18 mouse cellular contexts compared by ENCODE assay signal in the genomic region with DNA sequence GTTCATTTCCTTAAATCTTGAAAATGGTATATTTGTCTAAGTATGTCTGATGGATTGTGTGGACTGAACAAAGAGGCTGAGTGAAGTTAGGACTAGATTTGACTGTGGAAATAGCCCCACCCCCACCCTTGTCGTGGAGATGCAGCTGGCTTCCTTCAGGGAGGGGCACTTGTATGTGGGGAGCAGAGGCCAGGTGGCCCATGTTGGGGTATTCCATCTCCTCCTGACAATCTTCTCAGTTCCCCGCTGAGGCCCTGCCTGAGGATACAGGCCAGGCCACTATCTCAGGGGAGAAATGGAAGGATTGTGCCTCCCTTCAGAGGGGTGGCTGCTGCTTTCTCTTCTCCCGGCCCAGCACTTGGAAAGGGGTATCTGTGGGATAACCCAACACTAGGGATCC. TPM values are rescaled to one million over a fixed set of nuclear protein-coding genes. Genes with fewer than 3 reads are reported as not detected.
DNase-seq lines count a peak whose midpoint lies in the region; ATAC-seq and TF ChIP-seq lines count a peak whose summit lies in the region.
"Had no signal": no experiment of that assay in that cellular context is flagged by ENCODE, and none has a peak within 500 bp of the region (broad histone marks: within the 10 kb centered on the region; RNA-seq: fewer than 3 reads in every experiment).

No protein-coding gene starts in this region.

- H3K4me1 ChIP-seq in kidney, postnatal 0 days (replicated peaks; ENCODE audit: insufficient read depth, low read length) = no peaks in the 10 kb centered on the region
- H3K4me1 ChIP-seq in midbrain, embryonic 14.5 days (ENCODE audit: control insufficient read depth, insufficient read depth, low read length) = peaks cover 8% of the 10 kb centered on the region
- no peaks in the 10 kb centered on the region for H3K4me1 ChIP-seq in liver, embryonic 11.5 days (replicated peaks; ENCODE audit: control insufficient read depth, insufficient read depth, low read length)
- H3K4me1 ChIP-seq: liver, embryonic 15.5 days; megakaryocyte, embryonic 14.5 days had no signal

- WGBS in kidney, postnatal 0 days = 33% methylated on average over 3 of the region's 3 CpGs
- WGBS in midbrain, embryonic 14.5 days = 27% methylated on average over 3 of the region's 3 CpGs
- 57% methylated on average over 3 of the region's 3 CpGs for WGBS in liver, embryonic 11.5 days

- no peak for TF ChIP-seq CTCF in kidney, postnatal 0 days (IDR thresholded peaks at IDR 0.05; ENCODE audit: low read depth)

- peak; percentile 6 for DNase-seq in kidney, postnatal 0 days (ENCODE audit: low spot score)
- DNase-seq in kidney, adult 8-10 months = no peak
- peak; percentile 8 to 11 for DNase-seq in thymus, adult 18-20 months
- DNase-seq in thymus, postnatal 0 days (ENCODE audit: low spot score) = no peak
- peak; percentile 20 for DNase-seq in midbrain, embryonic 14.5 days
- DNase-seq in thymus, postnatal 4 days = peak; percentile 43
- no peak for DNase-seq in left cerebral cortex, adult 18-20 months (ENCODE audit: low spot score in 2 of 2)
- DNase-seq in liver, embryonic 11.5 days (ENCODE audit: low spot score) = no peak
- DNase-seq: adrenal gland, postnatal 14 days; cerebellum, postnatal 25 days; gastrocnemius, postnatal 14 days; lung, postnatal 10 days had no signal

- no peaks in the 10 kb centered on the region for H3K9me3 ChIP-seq in kidney, postnatal 0 days (replicated peaks; ENCODE audit: low read length)
- no peaks in the 10 kb centered on the region for H3K9me3 ChIP-seq in midbrain, embryonic 14.5 days (ENCODE audit: control insufficient read depth, low read length)
- H3K9me3 ChIP-seq in liver, embryonic 11.5 days (ENCODE audit: control insufficient read depth, low read length) = no peaks in the 10 kb centered on the region
- H3K9me3 ChIP-seq: embryonic facial prominence, embryonic 13.5 days; limb, embryonic 12.5 days; liver, embryonic 15.5 days had no signal

- H3K36me3 ChIP-seq in kidney, postnatal 0 days (ENCODE audit: insufficient read depth, low read length) = no peaks in the 10 kb centered on the region
- H3K36me3 ChIP-seq in midbrain, embryonic 14.5 days (ENCODE audit: control insufficient read depth, insufficient read depth, low read length) = no peaks in the 10 kb centered on the region
- no peaks in the 10 kb centered on the region for H3K36me3 ChIP-seq in liver, embryonic 11.5 days (ENCODE audit: control insufficient read depth, insufficient read depth, low read length)
- H3K36me3 ChIP-seq: embryonic facial prominence, embryonic 13.5 days; limb, embryonic 12.5 days; liver, embryonic 15.5 days had no signal

- no peak overlapping the region for H3K4me2 ChIP-seq in kidney, postnatal 0 days (ENCODE audit: low read length)
- no peak overlapping the region for H3K4me2 ChIP-seq in midbrain, embryonic 14.5 days (ENCODE audit: low read length)
- no peak overlapping the region for H3K4me2 ChIP-seq in liver, embryonic 11.5 days
- H3K4me2 ChIP-seq: embryonic facial prominence, embryonic 13.5 days; limb, embryonic 12.5 days; liver, embryonic 15.5 days had no signal

- no peak for ATAC-seq in kidney, postnatal 0 days (replicated peaks; ENCODE audit: low FRiP score, low read depth)
- no peak for ATAC-seq in midbrain, embryonic 14.5 days (ENCODE audit: low FRiP score, low TSS enrichment)
- no peak for ATAC-seq in liver, embryonic 11.5 days (replicated peaks; ENCODE audit: low FRiP score)

- 0 out of 2 replicates have a peak, but pooled peaks cover 5% of the 10 kb centered on the region for H3K27me3 ChIP-seq in kidney, postnatal 0 days (ENCODE audit: insufficient read depth, low read length)
- H3K27me3 ChIP-seq in midbrain, embryonic 14.5 days (ENCODE audit: control insufficient read depth, insufficient read depth, low read length) = no peaks in the 10 kb centered on the region
- no peaks in the 10 kb centered on the region for H3K27me3 ChIP-seq in liver, embryonic 11.5 days (replicated peaks; ENCODE audit: control insufficient read depth, insufficient read depth, low read length)
- H3K27me3 ChIP-seq: embryonic facial prominence, embryonic 13.5 days; limb, embryonic 12.5 days; liver, embryonic 15.5 days; megakaryocyte, embryonic 14.5 days had no signal

- H3K4me3 ChIP-seq in kidney, postnatal 0 days (replicated peaks; ENCODE audit: low read depth, low read length) = no peak overlapping the region
- H3K4me3 ChIP-seq in midbrain, embryonic 14.5 days (replicated peaks; ENCODE audit: low read depth, low read length) = no peak overlapping the region
- H3K4me3 ChIP-seq in liver, embryonic 11.5 days (ENCODE audit: low read depth, low read length) = no peak overlapping the region
- H3K4me3 ChIP-seq: embryonic facial prominence, embryonic 13.5 days; layer of hippocampus, adult 2 months; limb, embryonic 12.5 days; liver, embryonic 15.5 days; megakaryocyte, embryonic 14.5 days had no signal

- H3K9ac ChIP-seq in kidney, postnatal 0 days (ENCODE audit: low read depth, low read length) = no peak overlapping the region
- no peak overlapping the region for H3K9ac ChIP-seq in midbrain, embryonic 14.5 days (replicated peaks; ENCODE audit: low read length)
- H3K9ac ChIP-seq in liver, embryonic 11.5 days (ENCODE audit: low read depth, low read length) = no peak overlapping the region
- H3K9ac ChIP-seq: embryonic facial prominence, embryonic 13.5 days; limb, embryonic 12.5 days; liver, embryonic 15.5 days had no signal

- no peak overlapping the region for H3K27ac ChIP-seq in kidney, postnatal 0 days
- no peak overlapping the region for H3K27ac ChIP-seq in midbrain, embryonic 14.5 days (replicated peaks; ENCODE audit: low read depth, low read length)
- H3K27ac ChIP-seq in liver, embryonic 11.5 days (ENCODE audit: low read depth, low read length) = no peak overlapping the region
- H3K27ac ChIP-seq: embryonic facial prominence, embryonic 13.5 days; layer of hippocampus, adult 2 months; limb, embryonic 12.5 days; liver, embryonic 15.5 days had no signal

RNA-seq across cellular contexts. Expression of a gene that starts 58.8 kb away (rescaled TPM):
- polyA plus RNA-seq in kidney, postnatal 0 days (2015; fragmentation: Nextera tagmentation; extraction: Ambion mirVana) = 5.5 and 5.7 TPM in 2 replicates
- polyA plus RNA-seq in thymus, postnatal 0 days (2015; fragmentation: Nextera tagmentation; extraction: Ambion mirVana) = 3.4 and 4.1 TPM in 2 replicates
- polyA plus RNA-seq in midbrain, embryonic 14.5 days (2014; fragmentation: Nextera tagmentation; extraction: Ambion mirVana) = 0.77 and 1.5 TPM in 2 replicates
- 1 to 10 TPM; 1.1 to 1.3 TPM for total RNA-seq in left cerebral cortex, adult 18-20 months (2021)
- polyA plus RNA-seq in liver, embryonic 11.5 days (2014; fragmentation: Nextera tagmentation; extraction: Ambion mirVana) = 5.9 and 6.5 TPM in 2 replicates
- total RNA-seq: MEL had no signal

Comparison
In these comparisons a context has a peak if more than half of its experiments do, and no peak if none do; other contexts are left out.
1. DNase-seq: peak in kidney, postnatal 0 days (single experiment), thymus, adult 18-20 months (2 of 2), midbrain, embryonic 14.5 days (single experiment) and thymus, postnatal 4 days (single experiment); none in kidney, adult 8-10 months (0 of 2), thymus, postnatal 0 days (single experiment), left cerebral cortex, adult 18-20 months (0 of 2) and liver, embryonic 11.5 days (single experiment).